Mouse (Mus musculus): ENCODE results near the gene Tubgcp5. TPM values are rescaled to one million over a fixed set of nuclear protein-coding genes. Genes with fewer than 3 reads are reported as not detected.

Gene Tubgcp5
- polyA plus RNA-seq, 1 experiment from 2014 or later, result 19.8 TPM

- Histone ChIP-seq H3K9ac (ENCODE audit: low read depth, low read length) (no peak overlapping the region), H3K27ac (no peak overlapping the region)
- ATAC-seq (replicated peaks; ENCODE audit: low FRiP score, low read depth), result no peak
These were observed 83.8 kb downstream of the Tubgcp5 start for GRCm38 (mm10) chr7:55877721-55878120.

GRCm38 (mm10) chr7:55880882-55881281 is 86.9 kb downstream of the Tubgcp5 start:
- Histone ChIP-seq H3K27me3 (ENCODE audit: insufficient read depth, low read length) (no peaks in the 10 kb centered on the region), H3K4me2 (ENCODE audit: low read length) (no peak overlapping the region), H3K4me3 (replicated peaks; ENCODE audit: low read depth, low read length) (no peak overlapping the region), H3K36me3 (ENCODE audit: insufficient read depth, low read length) (peaks cover 62% of the 10 kb centered on the region), H3K9me3 (replicated peaks; ENCODE audit: low read length) (no peaks in the 10 kb centered on the region), H3K27ac (no peak overlapping the region), H3K4me1 (replicated peaks; ENCODE audit: insufficient read depth, low read length) (no peaks in the 10 kb centered on the region), H3K9ac (ENCODE audit: low read depth, low read length) (no peak overlapping the region)
- no peak for DNase-seq (ENCODE audit: low spot score)
- no peak for ATAC-seq (replicated peaks; ENCODE audit: low FRiP score, low read depth)
- WGBS, result 88% methylated on average over 9 of the region's 9 CpGs
- TF ChIP-seq CTCF (IDR thresholded peaks at IDR 0.05; ENCODE audit: low read depth), result no peak

More at GRCm38 (mm10) chr7:55877721-55878120, 83.8 kb downstream of the Tubgcp5 start:
- no peaks in the 10 kb centered on the region for H3K9me3 ChIP-seq (replicated peaks; ENCODE audit: low read length)
- H3K36me3 ChIP-seq (ENCODE audit: insufficient read depth, low read length), result peaks cover 77% of the 10 kb centered on the region
- H3K4me3 ChIP-seq (replicated peaks; ENCODE audit: low read depth, low read length), result no peak overlapping the region
- 84% methylated on average over 10 of the region's 10 CpGs for WGBS
- no peaks in the 10 kb centered on the region for H3K27me3 ChIP-seq (ENCODE audit: insufficient read depth, low read length)
- no peak for TF ChIP-seq CTCF (IDR thresholded peaks at IDR 0.05; ENCODE audit: low read depth)
- no peak overlapping the region for H3K4me2 ChIP-seq (ENCODE audit: low read length)
- no peak for DNase-seq (ENCODE audit: low spot score)
- H3K4me1 ChIP-seq (replicated peaks; ENCODE audit: insufficient read depth, low read length), result no peaks in the 10 kb centered on the region

Other genes starting within 250 kb of the Tubgcp5 start
- gene Siglech, start 26.0 kb upstream of the Tubgcp5 start, polyA plus RNA-seq (2015; fragmentation: Nextera tagmentation; extraction: Ambion mirVana), result 0.10 and 0.20 TPM in 2 replicates
- gene Cyfip1, start 47.6 kb downstream of the Tubgcp5 start, polyA plus RNA-seq (2015; fragmentation: Nextera tagmentation; extraction: Ambion mirVana), result 64.0 and 74.2 TPM in 2 replicates
- 41.6 and 43.4 TPM in 2 replicates for gene Nipa2, start 168.3 kb downstream of the Tubgcp5 start, polyA plus RNA-seq (2015; fragmentation: Nextera tagmentation; extraction: Ambion mirVana)
- gene Nipa1, start 225.8 kb downstream of the Tubgcp5 start, polyA plus RNA-seq (2015; fragmentation: Nextera tagmentation; extraction: Ambion mirVana), result 3.6 and 4.7 TPM in 2 replicates

Data from kidney, postnatal 0 days (tissue).